Comparison of ENCODE assay signal across 22 mouse cellular contexts in genomic region chr4:116729532-116729931, GRCm38 (mm10). TPM values are rescaled to one million over a fixed set of nuclear protein-coding genes. Genes with fewer than 3 reads are reported as not detected.
DNase-seq lines count a peak whose midpoint lies in the region; ATAC-seq and TF ChIP-seq lines count a peak whose summit lies in the region.
"Had no signal": no experiment of that assay in that cellular context is flagged by ENCODE, and none has a peak within 500 bp of the region (broad histone marks: within the 10 kb centered on the region; RNA-seq: fewer than 3 reads in every experiment).

No protein-coding gene starts in this region.

- H3K4me1 ChIP-seq in kidney, adult 2 months (ENCODE audit: control insufficient read depth, insufficient read depth, low read length): peaks cover 15% of the 10 kb centered on the region; the same call in 1 of the 2 replicates
- peaks cover 25% of the 10 kb centered on the region for H3K4me1 ChIP-seq in liver, adult 2 months (ENCODE audit: control insufficient read depth, insufficient read depth, low read length)
- H3K4me1 ChIP-seq in liver, embryonic 12.5 days: 0 out of 2 replicates have a peak, but pooled peaks cover 4% of the 10 kb centered on the region
- H3K4me1 ChIP-seq: embryonic facial prominence, embryonic 13.5 days; embryonic facial prominence, embryonic 15.5 days; forebrain, embryonic 10.5 days; forebrain, embryonic 12.5 days had no signal

- peaks cover 21% of the 10 kb centered on the region; the same call in 1 of the 2 replicates for H3K79me2 ChIP-seq in liver, adult 2 months (ENCODE audit: control insufficient read depth, insufficient read depth, low read length)

- no peak for ATAC-seq in liver, embryonic 12.5 days
- ATAC-seq: forebrain, embryonic 14.5 days; forebrain, embryonic 16.5 days had no signal

- no peak overlapping the region for H3K9ac ChIP-seq in liver, adult 2 months (ENCODE audit: low read depth, low read length)
- no peak overlapping the region for H3K9ac ChIP-seq in liver, embryonic 12.5 days
- H3K9ac ChIP-seq: embryonic facial prominence, embryonic 13.5 days; embryonic facial prominence, embryonic 15.5 days; forebrain, embryonic 12.5 days had no signal

- H3K4me2 ChIP-seq in liver, embryonic 12.5 days: no peak overlapping the region
- H3K4me2 ChIP-seq: embryonic facial prominence, embryonic 13.5 days; embryonic facial prominence, embryonic 15.5 days; forebrain, embryonic 12.5 days had no signal

- no peaks in the 10 kb centered on the region for H3K9me3 ChIP-seq in liver, embryonic 12.5 days (replicated peaks)
- H3K9me3 ChIP-seq: embryonic facial prominence, embryonic 13.5 days; embryonic facial prominence, embryonic 15.5 days; forebrain, embryonic 10.5 days; forebrain, embryonic 12.5 days had no signal

- no peak overlapping the region for H3K4me3 ChIP-seq in kidney, adult 2 months (ENCODE audit: insufficient read depth, low read depth, low read length)
- no peak overlapping the region for H3K4me3 ChIP-seq in liver, adult 2 months (ENCODE audit: insufficient read depth, low read depth, low read length)
- no peak overlapping the region for H3K4me3 ChIP-seq in liver, embryonic 12.5 days
- H3K4me3 ChIP-seq: embryonic facial prominence, embryonic 13.5 days; embryonic facial prominence, embryonic 15.5 days; erythroblast, embryonic 14.5 days; forebrain, embryonic 10.5 days; forebrain, embryonic 12.5 days had no signal

- H3K27me3 ChIP-seq in kidney, adult 2 months (replicated peaks; ENCODE audit: control insufficient read depth, insufficient read depth, low read length): no peaks in the 10 kb centered on the region
- H3K27me3 ChIP-seq in liver, adult 2 months (ENCODE audit: control insufficient read depth, insufficient read depth, low read length): no peaks in the 10 kb centered on the region
- H3K27me3 ChIP-seq in liver, embryonic 12.5 days (replicated peaks): no peaks in the 10 kb centered on the region
- H3K27me3 ChIP-seq: embryonic facial prominence, embryonic 13.5 days; embryonic facial prominence, embryonic 15.5 days; forebrain, embryonic 12.5 days had no signal

- peak overlapping the region; percentile 75 for H3K27ac ChIP-seq in kidney, adult 2 months (ENCODE audit: insufficient read depth, low read depth, low read length)
- H3K27ac ChIP-seq in liver, adult 2 months (replicated peaks; ENCODE audit: insufficient read depth, low read depth, low read length): peak overlapping the region; percentile 56
- no peak overlapping the region for H3K27ac ChIP-seq in liver, embryonic 12.5 days
- H3K27ac ChIP-seq: embryonic facial prominence, embryonic 13.5 days; embryonic facial prominence, embryonic 15.5 days; forebrain, embryonic 10.5 days; forebrain, embryonic 12.5 days had no signal

- peak; percentile 28 for DNase-seq in kidney, adult 2 months
- DNase-seq in kidney, postnatal 25 days: no peak
- peak; percentile 60 for DNase-seq in liver, adult 2 months (ENCODE audit: extremely low read depth, low read depth, low spot score)
- no peak for DNase-seq in spleen, postnatal 10 days (ENCODE audit: low spot score in 2 of 2)
- DNase-seq: adrenal gland, adult 2 months; adrenal gland, postnatal 10 days; adrenal gland, postnatal 25 days; cerebellum, adult 11 months; cerebellum, adult 18-20 months; cerebellum, adult 8-10 months; cerebellum, adult 9-11 months; cerebellum, postnatal 14 days; cerebellum, postnatal 36 days; embryo, embryonic 11 days had no signal

- no peak for TF ChIP-seq CTCF in kidney, adult 2 months (conservative IDR thresholded peaks at IDR 0.05; ENCODE audit: insufficient read depth, insufficient read length, low read depth, low read length)
- TF ChIP-seq CTCF in liver, adult 2 months (IDR thresholded peaks at IDR 0.05; ENCODE audit: low read depth, low read length): no peak

- WGBS in kidney, adult 2 months: 77% methylated on average over 3 of the region's 3 CpGs
- WGBS in liver, adult 2 months: 64% methylated on average over 3 of the region's 3 CpGs
- WGBS in liver, embryonic 12.5 days (ENCODE audit: insufficient replicate concordance): 75% methylated on average over 3 of the region's 3 CpGs

- no peaks in the 10 kb centered on the region; the same call in 1 of the 2 replicates for H3K36me3 ChIP-seq in kidney, adult 2 months (ENCODE audit: control insufficient read depth, insufficient read depth, low read length)
- no peaks in the 10 kb centered on the region for H3K36me3 ChIP-seq in liver, adult 2 months (ENCODE audit: control insufficient read depth, insufficient read depth, low read length)
- H3K36me3 ChIP-seq in liver, embryonic 12.5 days: no peaks in the 10 kb centered on the region
- H3K36me3 ChIP-seq: embryonic facial prominence, embryonic 13.5 days; embryonic facial prominence, embryonic 15.5 days; forebrain, embryonic 10.5 days; forebrain, embryonic 12.5 days had no signal

- TF ChIP-seq POLR2A in kidney, adult 2 months (IDR thresholded peaks at IDR 0.05; ENCODE audit: low read depth, low read length): no peak
- no peak for TF ChIP-seq POLR2A in liver, adult 2 months (IDR thresholded peaks at IDR 0.05; ENCODE audit: extremely low read depth, insufficient read depth, low read length)

RNA-seq across cellular contexts. Expression of gene Tesk2, which starts 8.8 kb away (rescaled TPM):
- 10.7 and 11.7 TPM in 2 replicates for polyA plus RNA-seq in kidney, adult 2 months (2012; rRNA removed)
- total RNA-seq in liver, adult 2 months (2014; rRNA removed): 11.5 and 13.6 TPM in 2 replicates
- 7.2 and 7.8 TPM in 2 replicates for polyA plus RNA-seq in liver, adult 2 months (2012; rRNA removed)
- 2.2 and 2.6 TPM in 2 replicates for polyA plus RNA-seq in liver, embryonic 12.5 days (2016; fragmentation: Nextera tagmentation; extraction: Ambion mirVana)

RNA-seq across cellular contexts. Expression of gene Ccdc163, which starts 21.2 kb away (rescaled TPM):
- polyA plus RNA-seq in kidney, adult 2 months (2012; rRNA removed): 29.2 and 34.5 TPM in 2 replicates
- 2.7 and 4.2 TPM in 2 replicates for total RNA-seq in liver, adult 2 months (2014; rRNA removed)
- polyA plus RNA-seq in liver, adult 2 months (2012; rRNA removed): 9.3 and 13.1 TPM in 2 replicates
- polyA plus RNA-seq in liver, embryonic 12.5 days (2016; fragmentation: Nextera tagmentation; extraction: Ambion mirVana): 17.3 and 17.5 TPM in 2 replicates

RNA-seq across cellular contexts. Expression of gene Mmachc, which starts 21.3 kb away (rescaled TPM):
- polyA plus RNA-seq in kidney, adult 2 months (2012; rRNA removed): 28.8 and 30.3 TPM in 2 replicates
- 10.3 and 11.3 TPM in 2 replicates for total RNA-seq in liver, adult 2 months (2014; rRNA removed)
- 15.7 and 17.3 TPM in 2 replicates for polyA plus RNA-seq in liver, adult 2 months (2012; rRNA removed)
- 17.5 and 18.9 TPM in 2 replicates for polyA plus RNA-seq in liver, embryonic 12.5 days (2016; fragmentation: Nextera tagmentation; extraction: Ambion mirVana)

RNA-seq across cellular contexts. Expression of gene Prdx1, which starts 44.2 kb away (rescaled TPM):
- 282 and 478 TPM in 2 replicates for polyA plus RNA-seq in kidney, adult 2 months (2012; rRNA removed)
- total RNA-seq in liver, adult 2 months (2014; rRNA removed): 868 and 925 TPM in 2 replicates
- polyA plus RNA-seq in liver, adult 2 months (2012; rRNA removed): 376 and 421 TPM in 2 replicates
- polyA plus RNA-seq in liver, embryonic 12.5 days (2016; fragmentation: Nextera tagmentation; extraction: Ambion mirVana): 916 and 985 TPM in 2 replicates

Comparison
In these comparisons a context has a peak if more than half of its experiments do, and no peak if none do; other contexts are left out.
1. DNase-seq: peak in kidney, adult 2 months (single experiment) and liver, adult 2 months (single experiment); none in kidney, postnatal 25 days (0 of 2) and spleen, postnatal 10 days (0 of 2).